Mouse (Mus musculus) MEL (cell line): Measurements from ENCODE around the gene Tsen54. TPM values are rescaled to one million over a fixed set of nuclear protein-coding genes. Genes with fewer than 3 reads are reported as not detected.

ENCODE experiments used
- DNase-seq: peaks from one replicate; pipeline ENCODE4 v3.0.0; 2011; ENCODE audit warnings: low read depth, low spot score
- H3K27ac ChIP-seq: 2 replicates; pipeline ENCODE4 v1.5.1; 2012; ENCODE audit warnings: low read depth, mild to moderate bottlenecking, control low read depth, low read length, moderate library complexity; ENCODE audit not compliant: control insufficient read depth
- H3K27me3 ChIP-seq, 2 experiments: fragments of 150-350 bp in 1 of 2; sonication (generic) in 1 of 2; 2 replicates each; pipeline ENCODE4 v1.6.1; 2012; ENCODE audit warnings: low read length in 2 of 2, mild to moderate bottlenecking in 2 of 2, improper control_type of control experiment in 1 of 2, moderate library complexity in 1 of 2; ENCODE audit not compliant: insufficient read depth in 2 of 2, control insufficient read depth in 1 of 2
- H3K36me3 ChIP-seq, 2 experiments: 2 replicates each; pipeline ENCODE4 v1.6.1; 2012 to 2014; ENCODE audit warnings: low read length in 2 of 2, improper control_type of control experiment in 1 of 2, inconsistent platforms in 1 of 2, mild to moderate bottlenecking in 1 of 2; ENCODE audit not compliant: insufficient read depth in 2 of 2, control insufficient read depth in 1 of 2
- H3K4me1 ChIP-seq, 2 experiments: fragments of 150-350 bp in 1 of 2; sonication (generic) in 1 of 2; 2 replicates each; pipeline ENCODE4 v1.6.1; 2012; ENCODE audit warnings: low read length in 2 of 2, improper control_type of control experiment in 1 of 2, mild to moderate bottlenecking in 1 of 2; ENCODE audit not compliant: insufficient read depth in 2 of 2, control insufficient read depth in 1 of 2
- H3K4me3 ChIP-seq, 2 experiments: fragments of 150-350 bp in 1 of 2; sonication (generic) in 1 of 2; 2 replicates each; pipeline ENCODE4 v1.5.1; 2012; ENCODE audit warnings: low read depth in 2 of 2, low read length in 2 of 2, mild to moderate bottlenecking in 2 of 2, moderate library complexity in 2 of 2, control low read depth in 1 of 2, improper control_type of control experiment in 1 of 2; ENCODE audit not compliant: control insufficient read depth in 1 of 2, insufficient read depth in 1 of 2
- H3K79me2 ChIP-seq: 2 replicates; pipeline ENCODE4 v1.6.1; 2012; ENCODE audit warnings: mild to moderate bottlenecking, low read length, moderate library complexity; ENCODE audit not compliant: control insufficient read depth, poor library complexity, insufficient read depth
- H3K9ac ChIP-seq: 2 replicates; pipeline ENCODE4 v1.6.1; 2012; ENCODE audit warnings: low read depth, mild to moderate bottlenecking, control low read depth, low read length, moderate library complexity; ENCODE audit not compliant: control insufficient read depth, poor library complexity, severe bottlenecking
- H3K9me3 ChIP-seq: fragments of 150-350 bp; sonication (generic); replicated peaks from 2 replicates; pipeline ENCODE4 v1.6.1; 2012; ENCODE audit warnings: mild to moderate bottlenecking, low read length, improper control_type of control experiment, moderate library complexity; ENCODE audit not compliant: insufficient read depth
- CHD1 ChIP-seq: IDR thresholded peaks from 2 replicates; pipeline ENCODE4 v1.6.1; 2012; ENCODE audit warnings: low read depth, mild to moderate bottlenecking, inconsistent platforms, low read length, improper control_type of control experiment
- E2F4 ChIP-seq: IDR thresholded peaks from 2 replicates; pipeline ENCODE4 v1.6.1; 2011; ENCODE audit warnings: low read depth, low read length, improper control_type of control experiment, borderline replicate concordance
- ELF1 ChIP-seq: IDR thresholded peaks from 2 replicates; pipeline ENCODE4 v1.6.1; 2014; ENCODE audit warnings: low read depth, mild to moderate bottlenecking, inconsistent platforms, low read length, improper control_type of control experiment, moderate library complexity
- EP300 ChIP-seq, 2 experiments: IDR thresholded peaks; 2 replicates each; pipeline ENCODE4 v1.6.1; 2011; ENCODE audit warnings: improper control_type of control experiment in 2 of 2, low read length in 2 of 2, low read depth in 1 of 2, mild to moderate bottlenecking in 1 of 2
- ETS1 ChIP-seq: IDR thresholded peaks from 2 replicates; pipeline ENCODE4 v1.6.1; 2012; ENCODE audit warnings: low read depth, mild to moderate bottlenecking, inconsistent platforms, low read length, improper control_type of control experiment, moderate library complexity
- GABPA ChIP-seq: IDR thresholded peaks from 2 replicates; pipeline ENCODE4 v1.6.1; 2012; ENCODE audit warnings: low read depth, mild to moderate bottlenecking, inconsistent platforms, low read length, improper control_type of control experiment, moderate library complexity
- GATA1 ChIP-seq: IDR thresholded peaks from 2 replicates; pipeline ENCODE4 v1.6.1; 2011; ENCODE audit warnings: low read depth, low read length, improper control_type of control experiment
- HCFC1 ChIP-seq: IDR thresholded peaks from 2 replicates; pipeline ENCODE4 v1.6.1; 2012; ENCODE audit warnings: low read depth, mild to moderate bottlenecking, inconsistent platforms, low read length, improper control_type of control experiment, moderate library complexity
- JUND ChIP-seq: IDR thresholded peaks from 2 replicates; pipeline ENCODE4 v1.6.1; 2011; ENCODE audit warnings: low read depth, mild to moderate bottlenecking, improper control_type of control experiment, low read length
- KAT2A ChIP-seq: conservative IDR thresholded peaks from 2 replicates; pipeline ENCODE4 v1.6.1; 2012; ENCODE audit warnings: low read depth, low read length, improper control_type of control experiment, inconsistent platforms
- MAFK ChIP-seq: IDR thresholded peaks from 2 replicates; pipeline ENCODE4 v1.6.1; 2011; ENCODE audit warnings: low read depth, mild to moderate bottlenecking, low read length, improper control_type of control experiment, borderline replicate concordance
- MAX ChIP-seq: IDR thresholded peaks from 2 replicates; pipeline ENCODE4 v1.6.1; 2011; ENCODE audit warnings: low read length, improper control_type of control experiment
- MAZ ChIP-seq: IDR thresholded peaks from 2 replicates; pipeline ENCODE4 v1.6.1; 2012; ENCODE audit warnings: low read depth, mild to moderate bottlenecking, inconsistent platforms, low read length, improper control_type of control experiment
- MEF2A ChIP-seq: IDR thresholded peaks from 2 replicates; pipeline ENCODE4 v1.6.1; 2014; ENCODE audit warnings: low read depth, mild to moderate bottlenecking, inconsistent platforms, low read length, improper control_type of control experiment; ENCODE audit not compliant: poor library complexity, insufficient replicate concordance, severe bottlenecking; ENCODE audit errors: extremely low read depth
- MXI1 ChIP-seq: IDR thresholded peaks from 2 replicates; pipeline ENCODE4 v1.6.1; 2011; ENCODE audit warnings: mild to moderate bottlenecking, low read depth, low read length, improper control_type of control experiment
- MYB ChIP-seq: IDR thresholded peaks from 2 replicates; pipeline ENCODE4 v1.6.1; 2011; ENCODE audit warnings: mild to moderate bottlenecking, low read depth, low read length, improper control_type of control experiment
- MYC ChIP-seq: IDR thresholded peaks from 2 replicates; pipeline ENCODE4 v1.6.1; 2011; ENCODE audit warnings: low read depth, mild to moderate bottlenecking, low read length, improper control_type of control experiment, moderate library complexity
- NRF1 ChIP-seq: IDR thresholded peaks from 2 replicates; pipeline ENCODE4 v1.6.1; 2014; ENCODE audit warnings: low read depth, mild to moderate bottlenecking, inconsistent platforms, low read length, improper control_type of control experiment, moderate library complexity; ENCODE audit not compliant: poor library complexity, insufficient read depth, severe bottlenecking
- POLR2A ChIP-seq, 2 experiments: IDR thresholded peaks; 2 replicates each; pipeline ENCODE4 v1.6.1; 2011 to 2012; ENCODE audit warnings: low read length in 2 of 2, mild to moderate bottlenecking in 2 of 2, control low read depth in 1 of 2, improper control_type of control experiment in 1 of 2, low read depth in 1 of 2, moderate library complexity in 1 of 2; ENCODE audit not compliant: control insufficient read depth in 1 of 2, insufficient read depth in 1 of 2, poor library complexity in 1 of 2
- POLR2AphosphoS5 ChIP-seq: IDR thresholded peaks from 2 replicates; pipeline ENCODE4 v1.6.1; 2012; ENCODE audit warnings: low read depth, borderline replicate concordance, mild to moderate bottlenecking, inconsistent platforms, low read length, moderate library complexity, mixed read lengths
- RAD21 ChIP-seq: IDR thresholded peaks from 2 replicates; pipeline ENCODE4 v1.6.1; 2011; ENCODE audit warnings: mild to moderate bottlenecking, low read depth, low read length, improper control_type of control experiment
- RCOR1 ChIP-seq: IDR thresholded peaks from 2 replicates; pipeline ENCODE4 v1.6.1; 2012; ENCODE audit warnings: low read depth, mild to moderate bottlenecking, inconsistent platforms, low read length, improper control_type of control experiment
- SIN3A ChIP-seq: IDR thresholded peaks from 2 replicates; pipeline ENCODE4 v1.6.1; 2012; ENCODE audit warnings: low read length, improper control_type of control experiment, inconsistent platforms
- SMC3 ChIP-seq: IDR thresholded peaks from 2 replicates; pipeline ENCODE4 v1.6.1; 2011; ENCODE audit warnings: low read depth, low read length, improper control_type of control experiment
- TAL1 ChIP-seq: IDR thresholded peaks from 2 replicates; pipeline ENCODE4 v1.6.1; 2012; ENCODE audit warnings: mild to moderate bottlenecking, inconsistent platforms, low read length, moderate library complexity, mixed read lengths
- TCF12 ChIP-seq: IDR thresholded peaks from 2 replicates; pipeline ENCODE4 v1.6.1; 2014; ENCODE audit warnings: low read depth, mild to moderate bottlenecking, inconsistent platforms, low read length, improper control_type of control experiment, moderate library complexity
- UBTF ChIP-seq: IDR thresholded peaks from 2 replicates; pipeline ENCODE4 v1.6.1; 2012; ENCODE audit warnings: low read depth, mild to moderate bottlenecking, inconsistent platforms, low read length, improper control_type of control experiment, moderate library complexity, borderline replicate concordance; ENCODE audit not compliant: insufficient read depth
- USF1 ChIP-seq: IDR thresholded peaks from 2 replicates; pipeline ENCODE4 v1.6.1; 2014; ENCODE audit warnings: low read depth, mild to moderate bottlenecking, inconsistent platforms, low read length, improper control_type of control experiment, moderate library complexity
- USF2 ChIP-seq, 2 experiments: IDR thresholded peaks; 2 replicates each; pipeline ENCODE4 v1.6.1; 2011 to 2012; ENCODE audit warnings: improper control_type of control experiment in 2 of 2, low read length in 2 of 2, borderline replicate concordance in 1 of 2, inconsistent platforms in 1 of 2, low read depth in 1 of 2, mild to moderate bottlenecking in 1 of 2; ENCODE audit not compliant: insufficient read depth in 1 of 2
- ZKSCAN1 ChIP-seq: IDR thresholded peaks from 2 replicates; pipeline ENCODE4 v1.6.1; 2012; ENCODE audit warnings: low read depth, mild to moderate bottlenecking, inconsistent platforms, low read length, improper control_type of control experiment, moderate library complexity
- ZMIZ1 ChIP-seq: IDR thresholded peaks from 2 replicates; pipeline ENCODE4 v1.6.1; 2012; ENCODE audit warnings: low read depth, mild to moderate bottlenecking, inconsistent platforms, low read length, improper control_type of control experiment, moderate library complexity
- polyA plus RNA-seq, 2 experiments: library from polyadenylated mRNA; stranded (reverse) in 1 of 2; unstranded in 1 of 2; fragments of >175 nt in 1 of 2; fragments of >200 nt in 1 of 2; gene quantifications; 2 replicates each; pipeline versions ENCODE4 v1.2.1 to v1.2.4; 2012; ENCODE audit warnings: low replicate concordance in 2 of 2, low read depth in 1 of 2; ENCODE audit not compliant: insufficient read length in 2 of 2, insufficient read depth in 1 of 2, missing spikeins in 1 of 2
- total RNA-seq: library from RNA; depleted of rRNA; stranded (reverse); fragments of 300-350 nt; gene quantifications from 2 replicates; pipeline ENCODE4 v1.2.3, GENCODE M21; 2012

Gene Tsen54
- total and polyA plus RNA-seq, 3 experiments = 55.8 to 72.0 TPM; not detected in 1

GRCm38 (mm10) chr11:115800981-115801380 is 13.5 kb upstream of the Tsen54 start:
- TF ChIP-seq USF1 (no peak), GATA1 (no peak), POLR2A (IDR thresholded peaks at IDR 0.05; ENCODE audit: control insufficient read depth in 1 of 2, insufficient read depth in 1 of 2, low read depth in 1 of 2, low read length in 2 of 2, poor library complexity in 1 of 2) (no peak), ZMIZ1 (no peak), HCFC1 (no peak), RCOR1 (no peak), E2F4 (no peak), RAD21 (no peak), NRF1 (no peak), MAFK (no peak), SMC3 (no peak), UBTF (no peak), MYB (no peak), MXI1 (no peak), CHD1 (no peak), ELF1 (no peak), ETS1 (no peak), ZKSCAN1 (no peak), USF2 (IDR thresholded peaks at IDR 0.05; ENCODE audit: borderline replicate concordance in 1 of 2, insufficient read depth in 1 of 2, low read depth in 1 of 2, low read length in 2 of 2) (no peak), EP300 (IDR thresholded peaks at IDR 0.05; ENCODE audit: low read depth in 1 of 2, low read length in 2 of 2) (no peak)
- TF ChIP-seq, all 39 proteins: peak for 0
- Histone ChIP-seq H3K27ac (no peak overlapping the region), H3K9me3 (no peaks in the 10 kb centered on the region), H3K4me3 (no peak overlapping the region), H3K9ac (no peak overlapping the region), H3K36me3 (peaks cover 0 to 3% of the 10 kb centered on the region in 2 experiments; a peak in 1 of 4 replicates), H3K79me2 (no peaks in the 10 kb centered on the region), H3K4me1 (no peaks in the 10 kb centered on the region), H3K27me3 (no peaks in the 10 kb centered on the region)
- DNase-seq = no peak

GRCm38 (mm10) chr11:115803072-115803709 is 11.3 kb upstream of the Tsen54 start:
- no peaks in the 10 kb centered on the region for H3K36me3 ChIP-seq
- H3K9me3 ChIP-seq = no peaks in the 10 kb centered on the region
- no peaks in the 10 kb centered on the region for H3K79me2 ChIP-seq
- no peak overlapping the region for H3K4me3 ChIP-seq
- no peak for DNase-seq
- H3K9ac ChIP-seq = no peak overlapping the region
- H3K27me3 ChIP-seq = no peaks in the 10 kb centered on the region
- no peaks in the 10 kb centered on the region for H3K4me1 ChIP-seq
- no peak overlapping the region for H3K27ac ChIP-seq
- TF ChIP-seq MEF2A (no peak), POLR2AphosphoS5 (no peak), TCF12 (no peak), ZMIZ1 (no peak), USF1 (no peak), EP300 (IDR thresholded peaks at IDR 0.05; ENCODE audit: low read depth in 1 of 2, low read length in 2 of 2) (no peak), JUND (no peak), ETS1 (no peak), MAZ (no peak), TAL1 (no peak), KAT2A (no peak), E2F4 (no peak), SIN3A (no peak), MAX (no peak), MXI1 (no peak), USF2 (IDR thresholded peaks at IDR 0.05; ENCODE audit: borderline replicate concordance in 1 of 2, insufficient read depth in 1 of 2, low read depth in 1 of 2, low read length in 2 of 2) (no peak), GABPA (no peak), MYC (no peak)
